Mouse (Mus musculus): ENCODE measurements around the gene Anks1b.

GRCm38 (mm10) chr10:90579970-90580369, 706.7 kb downstream of the Anks1b start:
- TF ChIP-seq CTCF (IDR thresholded peaks at IDR 0.05) (no peak), EP300 (IDR thresholded peaks at IDR 0.05) (no peak)

Data from lung, postnatal 0 days (tissue).